Mouse (Mus musculus): ENCODE measurements around the gene Wdr62.
"Not testable (repeated sequence)": the region's sequence is repeated elsewhere in the genome, so short reads cannot be mapped to it uniquely, and the experiment has no call there.

The Wdr62 gene

GRCm38 (mm10) chr7:30265531-30265930, 14.7 kb downstream of the Wdr62 start:
- no peak for DNase-seq (ENCODE audit: extremely low spot score, low spot score)

GRCm38 (mm10) chr7:30265041-30265440, 15.2 kb downstream of the Wdr62 start:
- no peak for DNase-seq (ENCODE audit: extremely low spot score, low spot score)

- no peak for DNase-seq (ENCODE audit: extremely low spot score, low spot score)
Observed at GRCm38 (mm10) chr7:30251956-30252954, 28.0 kb downstream of the Wdr62 start.

- not testable (repeated sequence) for DNase-seq (ENCODE audit: extremely low spot score, low spot score)
Observed at GRCm38 (mm10) chr7:30237374-30237773, 42.8 kb downstream of the Wdr62 start.

- no peak for DNase-seq (ENCODE audit: extremely low spot score, low spot score)
Observed at GRCm38 (mm10) chr7:30235625-30236024, 44.6 kb downstream of the Wdr62 start, which contains the start of gene Ovol3. Gene Ovol3 (minus strand): TSS chr7:30235725.

- DNase-seq (ENCODE audit: extremely low spot score, low spot score) = no peak
Observed at GRCm38 (mm10) chr7:30235091-30235490, 45.1 kb downstream of the Wdr62 start.

- DNase-seq (ENCODE audit: extremely low spot score, low spot score) = no peak
Observed at GRCm38 (mm10) chr7:30234276-30234858, 45.9 kb downstream of the Wdr62 start.

- no peak for DNase-seq (ENCODE audit: extremely low spot score, low spot score)
Observed at GRCm38 (mm10) chr7:30233387-30233786, 46.8 kb downstream of the Wdr62 start.

GRCm38 (mm10) chr7:30232631-30233148, 47.5 kb downstream of the Wdr62 start:
- peak; percentile 57 for DNase-seq (ENCODE audit: extremely low spot score, low spot score)

- peak; percentile 94 for DNase-seq (ENCODE audit: extremely low spot score, low spot score)
Observed at GRCm38 (mm10) chr7:30231669-30232454, 48.4 kb downstream of the Wdr62 start, which contains the start of the genes Polr2i and Tbcb. Gene Polr2i (plus strand): TSS chr7:30231948. Gene Tbcb (minus strand): TSS chr7:30232272.

GRCm38 (mm10) chr7:30231328-30231668, 48.9 kb downstream of the Wdr62 start:
- no peak for DNase-seq (ENCODE audit: extremely low spot score, low spot score)

GRCm38 (mm10) chr7:30224206-30224605, 56.0 kb downstream of the Wdr62 start:
- DNase-seq (ENCODE audit: extremely low spot score, low spot score) = no peak

GRCm38 (mm10) chr7:30222205-30222604, 58.0 kb downstream of the Wdr62 start:
- DNase-seq (ENCODE audit: extremely low spot score, low spot score) = no peak

GRCm38 (mm10) chr7:30221433-30221832, 58.8 kb downstream of the Wdr62 start:
- DNase-seq (ENCODE audit: extremely low spot score, low spot score) = no peak

GRCm38 (mm10) chr7:30220008-30220356, 60.2 kb downstream of the Wdr62 start:
- DNase-seq (ENCODE audit: extremely low spot score, low spot score) = no peak

GRCm38 (mm10) chr7:30219293-30220007, 60.8 kb downstream of the Wdr62 start:
- peak; percentile 75 for DNase-seq (ENCODE audit: extremely low spot score, low spot score)

GRCm38 (mm10) chr7:30217277-30217676, 62.9 kb downstream of the Wdr62 start:
- DNase-seq (ENCODE audit: extremely low spot score, low spot score) = no peak

GRCm38 (mm10) chr7:30216723-30217151, 63.5 kb downstream of the Wdr62 start:
- peak; percentile 88 for DNase-seq (ENCODE audit: extremely low spot score, low spot score)

GRCm38 (mm10) chr7:30215875-30216274, 64.3 kb downstream of the Wdr62 start:
- DNase-seq (ENCODE audit: extremely low spot score, low spot score) = no peak

GRCm38 (mm10) chr7:30213881-30214280, 66.3 kb downstream of the Wdr62 start:
- no peak for DNase-seq (ENCODE audit: extremely low spot score, low spot score)

GRCm38 (mm10) chr7:30211025-30211424, 69.2 kb downstream of the Wdr62 start:
- no peak for DNase-seq (ENCODE audit: extremely low spot score, low spot score)

Measured in neural tube, embryonic 10.5 days (tissue).